Mouse (Mus musculus) cerebellum, adult 18-20 months (tissue): ENCODE measurements around the gene Hist1h1c.
"Not testable (repeated sequence)": the region's sequence is repeated elsewhere in the genome, so short reads cannot be mapped to it uniquely, and the experiment has no call there.

Experiments used
- DNase-seq, 2 experiments: peaks; one replicate each; pipeline ENCODE4 v3.0.0; 2021

Hist1h1c gene

DNA sequence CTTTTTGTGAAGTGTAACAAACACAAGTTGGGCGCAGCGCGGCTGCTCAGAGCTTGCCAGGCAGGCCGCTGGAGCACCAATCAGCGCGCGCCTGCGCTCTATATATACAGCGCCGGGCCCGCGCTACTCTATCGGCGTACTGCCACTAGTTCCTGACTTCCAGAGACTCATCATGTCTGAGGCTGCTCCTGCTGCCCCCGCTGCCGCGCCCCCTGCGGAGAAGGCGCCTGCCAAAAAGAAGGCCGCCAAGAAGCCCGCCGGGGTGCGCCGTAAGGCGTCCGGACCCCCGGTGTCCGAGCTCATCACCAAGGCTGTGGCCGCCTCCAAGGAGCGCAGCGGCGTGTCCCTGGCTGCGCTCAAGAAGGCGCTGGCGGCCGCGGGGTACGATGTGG, at the start of gene Hist1h1c:
Hist1h1c (plus strand) TSS at position 132 of the 392 bp plus-strand sequence.
- peak; percentile 74 to 78 for DNase-seq

DNA sequence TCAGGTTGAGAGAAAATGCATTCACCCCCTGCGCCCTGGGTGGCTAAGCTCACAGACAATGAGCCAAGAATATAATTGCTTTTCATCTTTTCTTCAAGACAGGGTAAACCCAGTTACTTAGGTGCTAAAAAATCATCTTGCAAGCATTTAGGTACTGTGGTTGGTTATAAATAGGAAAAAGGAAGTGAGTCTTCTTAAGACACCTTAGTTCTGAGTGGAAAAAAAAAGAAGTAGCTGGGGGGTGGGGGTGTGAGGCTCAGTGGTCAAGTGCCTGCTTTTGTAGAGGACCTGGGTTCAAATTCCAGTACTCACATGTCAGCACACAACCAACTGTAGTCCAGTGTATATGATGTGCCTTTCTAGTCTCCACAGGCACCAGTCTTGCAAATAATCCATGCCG, 49.7 kb upstream of the Hist1h1c start:
- no peak for DNase-seq

DNA sequence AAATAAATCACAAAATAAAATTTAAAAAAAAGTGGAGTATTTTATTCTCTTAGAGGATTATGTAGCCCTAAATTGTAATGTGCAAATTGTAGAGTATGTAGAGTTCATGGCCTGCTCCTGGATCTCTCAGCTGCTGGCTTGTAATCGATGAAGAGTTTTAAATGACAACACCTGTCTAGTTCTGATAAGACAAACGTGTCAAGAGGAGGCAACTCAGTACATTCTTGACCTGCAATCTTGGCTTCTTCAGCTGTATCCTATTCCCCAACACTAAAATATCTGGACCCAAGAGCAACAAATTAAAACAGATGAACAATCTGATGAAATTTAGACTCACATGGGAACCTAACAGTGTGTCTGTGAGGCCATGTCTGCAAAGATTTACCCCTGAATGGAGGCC, 49.1 kb upstream of the Hist1h1c start:
- no peak for DNase-seq

DNA sequence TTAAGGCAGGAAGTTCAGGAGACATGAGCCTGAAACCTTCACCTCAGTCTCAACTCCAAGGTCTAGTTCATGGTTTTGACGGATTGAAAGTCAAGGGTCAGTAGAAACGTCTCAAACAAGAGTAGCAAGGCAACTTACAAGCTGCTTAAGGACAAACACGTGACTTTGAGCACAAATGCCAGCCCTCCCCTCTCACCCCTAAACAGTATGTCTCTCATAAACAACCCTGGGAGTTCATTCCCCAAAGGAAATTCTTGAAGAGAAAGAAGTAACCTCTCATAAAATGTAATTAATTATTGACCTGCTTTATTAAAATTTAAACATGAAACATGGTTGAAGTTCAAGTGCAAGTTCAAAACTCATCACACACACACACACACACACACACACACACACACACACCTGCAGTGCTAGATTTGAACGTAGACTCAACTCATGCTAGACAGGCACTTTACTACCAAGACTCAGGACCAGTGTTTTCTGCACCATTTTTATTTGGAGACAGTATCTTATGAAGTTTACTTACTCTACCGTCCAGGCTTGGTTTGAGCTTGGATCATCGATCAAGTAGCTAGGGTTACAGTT, 44.7 kb upstream of the Hist1h1c start:
- DNase-seq: no peak

DNA sequence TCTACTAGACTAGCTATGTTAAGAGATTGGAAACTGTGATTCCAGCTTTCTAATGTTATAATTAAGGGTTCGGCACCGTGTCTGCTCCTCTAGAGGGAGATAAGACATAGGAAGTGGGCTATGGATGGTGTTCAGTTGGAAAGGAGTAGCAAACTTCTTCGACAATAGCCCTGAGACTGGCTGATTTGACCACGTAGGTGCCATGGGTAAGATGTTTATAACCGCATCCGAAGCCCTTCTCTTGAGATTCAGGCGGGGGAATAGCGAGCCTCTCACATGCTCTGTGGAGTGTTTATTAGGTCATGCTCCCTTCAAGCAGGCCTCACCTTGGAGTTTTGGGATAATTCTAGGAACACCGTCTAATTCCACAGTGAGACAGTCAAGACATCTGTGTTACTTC, 43.7 kb upstream of the Hist1h1c start:
- no peak for DNase-seq

DNA sequence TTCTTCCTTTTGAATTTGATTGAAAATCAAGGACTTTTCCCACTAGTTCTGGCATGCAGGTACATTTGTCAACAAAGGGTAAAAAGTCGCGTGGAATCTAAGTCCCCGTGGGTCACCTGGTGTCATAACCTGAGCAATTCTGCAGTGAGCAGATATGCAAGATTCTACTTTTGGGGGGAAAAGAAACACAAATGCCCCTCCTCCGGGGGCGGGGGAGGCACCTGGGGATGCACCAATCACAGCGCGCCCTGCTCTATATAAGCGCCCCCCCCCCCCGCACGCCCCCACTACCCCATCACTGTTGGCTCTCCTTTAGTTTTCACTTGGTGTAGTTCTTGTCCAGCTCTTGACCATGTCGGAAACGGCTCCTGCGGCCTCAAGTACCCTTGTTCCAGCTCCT, 43.1 kb upstream of the Hist1h1c start, which contains the start of gene Hist1h1t:
Hist1h1t (plus strand) TSS at position 301 of the 400 bp plus-strand sequence.
- DNase-seq: no peak

DNA sequence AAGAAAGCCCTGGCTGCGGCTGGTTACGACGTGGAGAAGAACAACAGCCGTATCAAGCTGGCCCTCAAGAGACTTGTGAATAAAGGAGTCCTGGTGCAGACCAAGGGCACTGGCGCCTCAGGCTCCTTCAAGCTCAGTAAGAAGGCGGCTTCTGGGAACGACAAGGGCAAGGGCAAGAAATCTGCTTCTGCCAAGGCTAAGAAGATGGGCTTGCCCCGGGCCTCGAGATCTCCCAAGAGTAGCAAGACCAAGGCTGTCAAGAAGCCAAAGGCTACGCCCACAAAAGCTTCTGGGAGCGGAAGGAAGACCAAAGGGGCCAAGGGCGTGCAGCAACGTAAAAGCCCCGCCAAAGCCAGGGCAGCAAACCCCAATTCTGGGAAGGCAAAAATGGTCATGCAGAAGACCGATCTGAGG, 42.5 kb upstream of the Hist1h1c start:
- DNase-seq: no peak

DNA sequence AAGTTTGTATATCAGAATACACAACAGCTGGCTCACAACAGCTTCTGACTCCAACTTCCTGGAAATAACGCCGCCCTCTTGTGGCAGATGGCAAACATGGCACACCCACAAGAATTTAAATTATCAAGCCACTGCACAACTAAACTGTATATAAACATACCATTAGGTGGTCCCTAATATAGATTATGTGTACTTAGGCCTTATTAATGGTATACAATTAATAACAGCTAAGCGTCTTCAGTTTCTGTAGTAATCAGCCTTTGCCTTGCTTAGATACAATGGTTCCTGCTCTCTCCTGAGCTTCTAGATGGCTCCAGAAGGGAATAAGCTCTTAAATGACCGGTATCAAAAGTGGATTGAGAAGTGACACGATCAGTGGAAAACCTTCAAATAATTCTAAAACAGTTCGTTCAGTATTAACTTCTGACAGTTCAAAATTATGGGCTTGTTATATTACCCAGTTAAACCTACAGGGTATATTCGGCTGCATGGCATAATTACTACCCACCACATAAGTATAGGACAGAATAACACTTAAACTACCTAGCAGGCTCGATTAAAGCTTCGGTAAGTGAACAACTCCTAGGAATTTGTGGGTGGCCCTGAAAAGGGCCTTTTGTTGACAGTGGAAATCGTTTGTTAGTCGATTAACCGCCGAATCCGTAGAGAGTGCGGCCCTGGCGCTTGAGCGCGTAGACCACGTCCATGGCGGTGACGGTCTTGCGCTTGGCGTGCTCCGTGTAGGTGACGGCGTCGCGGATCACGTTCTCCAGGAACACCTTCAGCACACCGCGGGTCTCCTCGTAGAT, 40.9 kb upstream of the Hist1h1c start:
- peak in 1 of 2 experiments; percentile 45 for DNase-seq

DNA sequence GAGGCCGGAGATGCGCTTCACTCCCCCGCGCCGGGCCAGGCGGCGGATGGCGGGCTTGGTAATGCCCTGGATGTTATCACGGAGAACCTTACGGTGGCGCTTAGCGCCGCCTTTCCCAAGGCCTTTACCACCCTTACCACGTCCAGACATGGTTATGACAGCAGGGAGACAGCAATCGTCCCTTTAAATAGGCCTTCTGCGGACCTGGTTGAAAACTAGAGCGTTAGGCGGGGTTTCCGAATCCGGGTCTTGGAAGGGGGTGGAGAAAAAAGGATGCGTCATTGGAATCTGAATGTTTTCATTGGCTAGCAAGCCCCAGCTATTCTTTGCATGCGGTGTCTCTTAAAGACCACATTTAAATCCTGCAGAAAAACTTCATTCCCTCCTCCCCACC, 40.3 kb upstream of the Hist1h1c start, which contains the start of gene Hist1h4c:
Hist1h4c (minus strand) TSS at position 155 of the 394 bp plus-strand sequence.
- DNase-seq: peak; percentile 96 to 98

DNA sequence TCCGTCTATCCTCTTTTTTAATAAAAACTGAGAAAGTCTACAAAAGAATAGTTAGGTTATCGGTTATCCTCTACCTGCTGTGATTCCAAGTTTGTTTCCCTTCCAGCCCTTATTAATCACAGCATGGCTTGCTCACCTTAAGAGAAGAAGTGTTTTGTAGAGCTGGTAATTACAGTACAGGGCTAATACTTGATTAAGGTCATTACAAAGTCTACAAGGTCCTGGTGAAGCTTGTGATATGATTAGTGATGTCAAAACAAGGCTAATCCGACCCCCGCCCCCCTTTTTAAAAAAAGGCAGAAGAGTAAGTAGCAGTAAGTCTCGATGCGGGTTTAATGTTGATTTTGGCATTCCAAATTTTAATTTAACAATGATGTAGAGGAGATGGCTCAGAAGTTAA, 39.6 kb upstream of the Hist1h1c start:
- DNase-seq: no peak

DNA sequence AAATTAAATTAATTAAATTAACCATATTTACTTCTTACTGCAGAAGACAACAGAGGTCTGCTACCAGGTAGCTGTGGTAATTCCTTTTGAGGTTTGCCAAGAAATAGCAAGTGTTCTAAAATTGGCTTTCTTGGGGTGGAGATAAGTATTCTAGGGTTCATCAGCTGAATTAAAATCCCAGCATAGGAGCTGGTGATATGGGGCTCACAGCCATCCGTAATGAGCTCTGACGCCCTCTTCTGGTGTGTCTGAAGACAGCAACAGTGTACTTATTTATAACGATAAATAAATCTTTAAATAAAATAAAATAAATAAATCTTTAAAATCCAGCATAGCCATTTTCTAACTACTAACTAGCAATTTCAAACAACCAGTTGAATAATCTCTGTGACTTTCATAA, 38.8 kb upstream of the Hist1h1c start:
- DNase-seq: no peak

DNA sequence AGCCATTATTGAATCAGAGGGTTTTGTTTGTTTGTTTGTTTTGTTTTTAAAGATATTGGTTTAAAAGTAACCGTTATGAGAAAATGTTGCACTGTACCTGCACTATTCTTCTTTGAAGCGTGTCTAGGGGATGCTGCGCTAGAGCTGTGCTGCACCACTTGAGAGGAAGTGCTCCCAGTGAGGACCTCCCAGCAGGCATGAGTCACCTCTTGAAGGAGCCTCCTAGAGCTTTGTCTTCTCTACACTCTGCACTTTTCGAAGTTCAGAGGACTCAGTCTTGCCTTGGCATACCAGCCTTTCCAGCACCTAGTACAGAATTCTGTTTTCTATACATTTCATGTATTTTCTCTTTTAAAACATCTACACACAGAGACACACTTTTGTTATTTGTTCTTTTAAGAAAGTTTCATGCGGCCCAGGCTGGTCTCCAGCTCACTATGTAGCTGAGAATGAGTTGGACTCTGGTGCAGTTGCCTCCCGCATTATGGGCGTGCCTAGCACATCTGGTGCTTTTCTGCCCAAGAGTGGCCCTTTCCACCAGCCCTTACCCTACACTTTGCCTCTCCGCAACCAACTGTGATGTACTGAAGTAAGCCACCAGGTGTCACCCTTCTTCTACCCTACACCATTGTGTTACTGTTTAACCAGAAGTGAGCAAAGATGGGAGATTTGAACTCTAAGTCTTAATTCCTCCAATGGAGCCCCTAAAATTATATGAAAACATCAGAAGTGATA, 37.7 kb upstream of the Hist1h1c start:
- DNase-seq: peak; percentile 64 to 72

DNA sequence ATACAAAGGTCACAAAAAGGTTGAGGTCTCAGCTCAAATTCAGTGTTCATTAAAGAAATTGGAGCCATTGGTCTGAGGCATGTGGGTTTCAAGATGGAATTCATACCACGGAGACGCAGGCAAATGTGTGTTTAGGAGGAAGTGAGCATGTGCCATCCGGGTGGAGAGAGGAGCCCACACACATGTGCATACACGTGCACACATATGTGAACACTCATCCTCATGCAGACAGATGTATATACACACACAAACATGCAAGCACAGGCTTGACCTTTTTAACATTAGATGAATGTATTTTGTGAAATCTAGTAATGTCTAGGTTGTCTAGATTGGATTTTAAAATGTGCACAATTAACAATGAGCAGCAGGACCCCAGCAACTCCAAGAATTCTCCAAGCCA, 36.4 kb upstream of the Hist1h1c start:
- DNase-seq: no peak

DNA sequence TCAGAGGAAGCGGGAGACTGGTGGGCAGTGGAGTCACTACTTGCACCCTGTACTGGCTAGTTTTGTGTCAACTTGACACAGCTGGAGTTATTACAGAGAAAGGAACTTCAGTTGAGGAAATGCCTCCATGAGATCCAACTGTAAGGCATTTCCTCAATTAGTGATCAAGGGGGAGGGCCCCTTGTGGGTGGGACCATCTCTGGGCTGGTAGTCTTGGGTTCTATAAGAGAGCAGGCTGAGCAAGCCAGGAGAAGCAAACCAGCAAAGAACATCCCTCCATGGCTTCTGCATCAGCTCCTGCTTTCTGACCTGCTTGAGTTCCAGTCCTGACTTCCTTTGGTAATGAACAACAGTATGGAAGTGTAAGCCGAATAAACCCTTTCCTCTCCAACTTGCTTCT, 35.8 kb upstream of the Hist1h1c start:
- not testable (repeated sequence) for DNase-seq

DNA sequence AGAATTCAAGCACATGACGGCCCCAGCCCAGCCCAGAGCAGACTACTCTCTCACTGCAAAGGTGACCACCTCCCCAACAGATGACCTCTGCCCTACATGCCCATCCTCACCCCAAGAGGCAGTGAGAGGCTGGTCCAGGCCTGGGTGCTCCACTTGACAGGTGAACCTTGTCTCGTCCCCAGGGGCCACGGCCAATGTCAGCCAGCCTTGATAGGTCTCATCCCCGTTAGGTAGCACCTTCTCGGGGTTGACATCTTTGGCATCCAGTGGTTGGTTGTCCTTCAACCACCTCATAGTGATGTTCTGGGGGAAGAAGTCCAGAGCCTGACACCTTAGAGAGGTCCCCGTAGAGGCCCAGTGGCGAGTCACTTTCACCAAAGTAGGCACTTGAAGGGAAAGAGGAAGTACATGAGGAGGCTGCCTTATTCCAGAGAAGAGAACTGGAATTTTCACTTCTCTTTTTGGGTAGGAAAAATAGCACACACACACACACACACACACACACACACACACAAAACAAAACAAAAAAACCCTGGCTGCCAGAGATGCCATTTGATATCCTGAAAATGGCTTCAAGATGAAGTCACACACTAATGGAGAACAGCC, 32.8 kb upstream of the Hist1h1c start:
- no peak for DNase-seq

DNA sequence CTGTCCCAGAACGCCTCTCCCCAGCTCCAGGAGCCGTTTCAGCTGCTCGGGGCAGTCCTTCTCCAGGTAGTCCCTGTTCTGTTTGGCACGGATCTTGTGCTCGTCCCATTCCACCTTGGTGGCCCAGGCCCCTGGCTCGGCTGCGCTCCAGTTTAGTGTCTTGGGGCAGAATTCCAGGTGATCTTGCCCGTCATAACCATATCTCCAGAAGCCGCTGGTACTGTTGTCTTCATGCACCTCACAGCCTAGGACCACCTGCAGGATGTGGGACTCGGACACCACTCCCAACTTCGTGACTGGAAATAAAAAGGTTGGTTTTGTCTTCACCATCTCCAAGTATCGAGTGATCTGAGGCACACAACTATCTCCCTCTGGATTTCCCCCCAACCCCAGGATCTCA, 31.8 kb upstream of the Hist1h1c start:
- DNase-seq: no peak

DNA sequence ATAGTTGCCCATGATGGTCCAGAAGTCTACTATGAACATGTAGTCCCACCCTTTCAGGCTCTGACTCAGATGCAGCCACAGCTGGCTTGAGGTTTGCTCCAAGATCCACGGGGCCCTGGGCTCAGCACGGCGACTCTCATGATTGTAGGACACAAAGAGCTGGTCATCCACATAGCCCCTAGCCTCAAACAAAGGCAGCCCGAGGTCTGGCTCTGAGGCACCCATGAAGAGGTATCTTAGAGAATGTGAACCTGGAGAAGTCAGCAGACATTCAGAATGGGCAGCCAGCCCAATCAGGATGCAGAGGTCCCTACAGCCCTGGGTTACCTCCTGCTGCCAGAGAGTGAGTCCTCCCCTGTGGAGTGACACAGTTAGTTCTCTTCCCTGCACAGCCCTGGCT, 30.6 kb upstream of the Hist1h1c start:
- no peak for DNase-seq

DNA sequence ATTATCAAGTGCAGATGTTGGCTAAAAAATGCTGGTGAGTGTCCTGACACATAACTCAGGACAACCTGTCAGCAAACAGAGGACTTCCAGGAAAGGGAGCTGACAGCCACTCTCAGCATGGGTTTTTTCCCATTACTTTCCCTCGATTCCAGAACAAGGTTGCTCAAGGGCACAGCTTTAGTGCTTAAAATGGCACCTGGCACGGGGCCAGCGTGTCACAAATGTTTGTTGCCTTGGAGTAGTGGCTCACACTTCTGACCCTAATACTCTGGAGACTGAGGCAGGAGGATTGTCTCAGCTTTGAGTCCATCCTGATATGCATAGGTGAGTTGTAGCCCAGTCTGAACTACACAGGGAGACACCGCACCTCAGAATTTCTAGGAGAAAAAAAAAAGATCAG, 30.0 kb upstream of the Hist1h1c start:
- no peak for DNase-seq

DNA sequence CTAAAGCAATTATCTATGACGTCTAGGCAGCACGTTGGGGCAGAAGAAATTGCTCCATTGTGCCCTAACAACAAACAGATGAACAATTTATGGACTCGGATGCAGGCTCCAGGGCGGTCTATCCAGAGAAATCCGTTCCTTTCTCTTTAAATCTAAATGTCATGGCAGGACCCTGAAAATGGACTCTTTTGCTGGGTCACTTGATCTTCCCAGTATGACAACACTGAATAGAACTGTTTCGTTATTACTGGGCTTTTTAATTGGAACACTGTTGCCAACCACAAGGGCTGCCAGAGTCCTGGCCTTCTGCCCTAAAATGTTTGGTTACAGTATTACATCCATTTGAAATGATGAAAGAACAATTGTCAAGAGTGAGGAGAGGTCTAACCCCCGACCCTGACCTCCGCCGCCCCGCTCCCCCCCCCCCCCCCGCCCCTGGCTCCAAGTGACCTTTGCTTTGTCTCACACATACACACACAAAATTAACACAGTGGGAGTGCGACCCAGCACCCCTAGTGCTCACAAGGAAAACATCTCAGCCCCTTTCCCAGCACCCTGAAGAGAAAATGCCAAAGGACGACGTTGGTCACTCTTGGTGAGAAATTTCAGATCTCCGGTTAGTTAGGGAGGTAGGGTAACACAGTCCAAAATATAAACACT, 28.8 kb upstream of the Hist1h1c start:
- DNase-seq: no peak

DNA sequence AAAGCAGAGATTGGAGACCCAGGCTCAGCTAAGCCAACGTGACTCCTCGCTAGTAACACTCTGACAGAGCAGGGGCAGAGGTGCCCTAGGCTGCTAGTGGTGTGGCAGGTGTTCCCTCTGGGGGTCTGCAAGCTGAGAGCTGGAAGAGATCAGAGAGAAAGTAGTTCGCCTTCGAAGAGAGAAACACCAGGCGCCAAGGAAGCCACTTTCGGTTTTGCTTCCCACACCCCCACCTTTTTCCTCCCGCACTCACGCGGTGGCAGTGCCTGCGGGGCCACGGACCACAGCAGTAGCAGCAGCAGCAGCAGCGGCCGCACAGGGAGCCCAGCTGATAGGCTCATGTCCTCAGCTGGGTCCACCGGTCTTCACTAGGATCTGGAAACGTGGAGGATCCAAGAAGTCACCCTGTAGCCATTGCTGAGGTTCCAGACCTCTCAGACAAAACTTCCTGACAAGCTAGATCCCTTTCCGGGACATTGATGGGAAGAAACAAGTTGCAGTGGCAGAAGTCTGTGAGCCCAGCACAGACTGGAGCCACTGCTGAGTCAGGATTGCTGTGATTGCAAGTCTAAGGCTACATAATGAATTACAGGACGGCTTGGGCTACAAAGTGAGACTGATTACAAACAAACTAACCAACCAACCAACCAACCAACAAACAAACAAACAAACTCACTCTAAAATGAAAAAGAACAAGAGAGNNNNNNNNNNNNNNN, 28.1 kb upstream of the Hist1h1c start, which contains the start of gene Hfe:
Hfe (minus strand) TSS at position 481 of the 716 bp plus-strand sequence.
- peak; percentile 13 to 16 for DNase-seq

DNA sequence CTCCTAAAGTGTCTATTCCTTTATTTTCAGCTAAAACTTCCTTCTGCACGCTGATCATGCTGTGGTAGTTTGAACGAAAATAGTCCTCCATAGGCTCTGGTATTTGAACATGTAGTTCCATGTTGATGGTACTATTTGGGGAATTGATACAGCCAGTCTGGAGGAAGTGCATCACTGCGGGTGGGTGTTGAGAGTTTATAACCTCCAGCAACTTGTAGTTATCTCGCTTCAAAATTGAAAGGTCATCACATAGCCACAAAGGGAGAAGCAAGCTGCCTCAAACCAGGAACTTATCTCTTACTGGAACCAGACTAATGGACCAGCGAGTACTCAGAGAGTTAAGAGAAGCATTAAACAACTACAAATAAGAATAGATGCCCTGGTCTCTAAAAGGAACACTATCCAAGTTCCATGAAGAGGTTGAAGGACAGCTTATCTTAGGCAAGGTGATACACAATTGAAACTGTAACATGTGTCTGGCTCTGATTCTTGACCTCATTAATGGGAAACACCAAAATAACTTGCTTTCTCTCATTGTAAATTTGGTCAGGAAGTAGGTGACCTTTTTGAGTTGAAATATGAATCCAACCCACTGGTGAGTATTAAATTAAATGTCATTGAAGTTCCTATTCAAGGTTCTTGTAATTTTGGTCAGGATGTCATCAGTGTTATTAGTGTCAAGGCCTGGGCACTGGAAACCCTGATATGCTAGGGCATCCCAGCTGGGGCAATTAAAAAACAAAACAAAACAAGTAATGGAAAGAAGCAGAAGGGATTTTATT, 22.2 kb upstream of the Hist1h1c start:
- DNase-seq: no peak
